Mouse (Mus musculus): ENCODE measurements around the gene Gm4922. TPM values are rescaled to one million over a fixed set of nuclear protein-coding genes. Genes with fewer than 3 reads are reported as not detected.

The Gm4922 gene
- 0.07 TPM in 1 of 2 replicates, not detected in the other for polyA plus RNA-seq (2015; fragmentation: Nextera tagmentation; extraction: Ambion mirVana)

GRCm38 (mm10) chr10:18786693-18787092 is at the start of gene Gm4922:
TSS of gene Gm4922 (minus strand) at chr10:18786793.

GRCm38 (mm10) chr10:18743286-18744142 is 43.1 kb downstream of the Gm4922 start, which contains the start of gene Arfgef3:
TSS of gene Arfgef3 (minus strand) at chr10:18743949.

Other genes with a start within 250 kb of the Gm4922 start
- gene Hebp2, start 240.7 kb downstream of the Gm4922 start, polyA plus RNA-seq (2015; fragmentation: Nextera tagmentation; extraction: Ambion mirVana) = 9.3 and 11.8 TPM in 2 replicates
- 1.5 and 2.2 TPM in 2 replicates for gene Arfgef3, start 42.8 kb downstream of the Gm4922 start, polyA plus RNA-seq (2015; fragmentation: Nextera tagmentation; extraction: Ambion mirVana)
- 5.7 and 14.7 TPM in 2 replicates for gene Perp, start 58.2 kb upstream of the Gm4922 start, polyA plus RNA-seq (2015; fragmentation: Nextera tagmentation; extraction: Ambion mirVana)
- 1.1 and 1.9 TPM in 2 replicates for gene Tnfaip3, start 228.9 kb upstream of the Gm4922 start, polyA plus RNA-seq (2015; fragmentation: Nextera tagmentation; extraction: Ambion mirVana)

Measured in adrenal gland, postnatal 0 days (tissue).